Mouse (Mus musculus): ENCODE measurements around the gene Retreg1. TPM values are rescaled to one million over a fixed set of nuclear protein-coding genes. Genes with fewer than 3 reads are reported as not detected.

The Retreg1 gene
- polyA plus RNA-seq, 1 experiment from 2014 or later, result 2.9 TPM

GRCm38 (mm10) chr15:25842462-25843085, 406 bp upstream of the Retreg1 start:
- Histone ChIP-seq H3K4me3 (ENCODE audit: low read depth, low read length) (peak overlapping the region; percentile 69), H3K4me2 (ENCODE audit: low read depth, severe bottlenecking) (peak overlapping the region; percentile 96), H3K36me3 (ENCODE audit: control insufficient read depth, insufficient read depth, low read length) (no peaks in the 10 kb centered on the region), H3K9me3 (ENCODE audit: control insufficient read depth, low read length) (no peaks in the 10 kb centered on the region), H3K4me1 (ENCODE audit: control insufficient read depth, insufficient read depth, low read length) (0 out of 2 replicates have a peak, but pooled peaks cover 5% of the 10 kb centered on the region), H3K27me3 (ENCODE audit: control insufficient read depth, insufficient read depth, low read length) (peaks cover 13% of the 10 kb centered on the region), H3K9ac (ENCODE audit: low read length) (peak overlapping the region; percentile 67), H3K27ac (replicated peaks; ENCODE audit: low read depth, low read length) (no peak overlapping the region)
- 0 out of 2 replicates have a peak, but pooled peaks have one; percentile 2 for ATAC-seq (ENCODE audit: insufficient number of reproducible peaks, low FRiP score, low TSS enrichment, low read depth)
- peak; percentile 27 for DNase-seq (ENCODE audit: low spot score)
- WGBS, result 15% methylated on average over 16 of the region's 16 CpGs

GRCm38 (mm10) chr15:25844013-25844570, 1.1 kb downstream of the Retreg1 start:
- Histone ChIP-seq H3K27me3 (ENCODE audit: control insufficient read depth, insufficient read depth, low read length) (peaks cover 13% of the 10 kb centered on the region), H3K9me3 (ENCODE audit: control insufficient read depth, low read length) (no peaks in the 10 kb centered on the region), H3K27ac (replicated peaks; ENCODE audit: low read depth, low read length) (no peak overlapping the region), H3K4me2 (ENCODE audit: low read depth, severe bottlenecking) (peak overlapping the region; percentile 96), H3K4me3 (ENCODE audit: low read depth, low read length) (peak overlapping the region; percentile 69), H3K4me1 (ENCODE audit: control insufficient read depth, insufficient read depth, low read length) (0 out of 2 replicates have a peak, but pooled peaks cover 5% of the 10 kb centered on the region), H3K9ac (ENCODE audit: low read length) (no peak overlapping the region), H3K36me3 (ENCODE audit: control insufficient read depth, insufficient read depth, low read length) (no peaks in the 10 kb centered on the region)
- 9% methylated on average over 11 of the region's 11 CpGs for WGBS
- no peak for ATAC-seq (ENCODE audit: insufficient number of reproducible peaks, low FRiP score, low TSS enrichment, low read depth)
- DNase-seq (ENCODE audit: low spot score), result no peak

- Histone ChIP-seq H3K9ac (ENCODE audit: low read length) (no peak overlapping the region), H3K4me2 (ENCODE audit: low read depth, severe bottlenecking) (no peak overlapping the region), H3K27me3 (ENCODE audit: control insufficient read depth, insufficient read depth, low read length) (peaks cover 13% of the 10 kb centered on the region), H3K4me1 (ENCODE audit: control insufficient read depth, insufficient read depth, low read length) (0 out of 2 replicates have a peak, but pooled peaks cover 5% of the 10 kb centered on the region), H3K9me3 (ENCODE audit: control insufficient read depth, low read length) (no peaks in the 10 kb centered on the region), H3K36me3 (ENCODE audit: control insufficient read depth, insufficient read depth, low read length) (no peaks in the 10 kb centered on the region), H3K4me3 (ENCODE audit: low read depth, low read length) (no peak overlapping the region), H3K27ac (replicated peaks; ENCODE audit: low read depth, low read length) (no peak overlapping the region)
- no peak for ATAC-seq (ENCODE audit: insufficient number of reproducible peaks, low FRiP score, low TSS enrichment, low read depth)
- WGBS, result 50% methylated on average over 4 of the region's 4 CpGs
- no peak for DNase-seq (ENCODE audit: low spot score)
Observed at GRCm38 (mm10) chr15:25844771-25845170, 1.8 kb downstream of the Retreg1 start.

- WGBS, result 80% methylated on average over 1 of the region's 1 CpGs
- Histone ChIP-seq H3K4me1 (ENCODE audit: control insufficient read depth, insufficient read depth, low read length) (0 out of 2 replicates have a peak, but pooled peaks cover 5% of the 10 kb centered on the region), H3K9ac (ENCODE audit: low read length) (no peak overlapping the region), H3K27ac (replicated peaks; ENCODE audit: low read depth, low read length) (no peak overlapping the region), H3K4me3 (ENCODE audit: low read depth, low read length) (no peak overlapping the region), H3K27me3 (ENCODE audit: control insufficient read depth, insufficient read depth, low read length) (peaks cover 4% of the 10 kb centered on the region; the same call in 1 of the 2 replicates), H3K4me2 (ENCODE audit: low read depth, severe bottlenecking) (no peak overlapping the region), H3K36me3 (ENCODE audit: control insufficient read depth, insufficient read depth, low read length) (no peaks in the 10 kb centered on the region), H3K9me3 (ENCODE audit: control insufficient read depth, low read length) (no peaks in the 10 kb centered on the region)
- DNase-seq (ENCODE audit: low spot score) (no peak), ATAC-seq (ENCODE audit: insufficient number of reproducible peaks, low FRiP score, low TSS enrichment, low read depth) (no peak)
Observed at GRCm38 (mm10) chr15:25847576-25848168, 4.7 kb downstream of the Retreg1 start.

GRCm38 (mm10) chr15:25850552-25850951, 7.6 kb downstream of the Retreg1 start:
- Histone ChIP-seq H3K9me3 (ENCODE audit: control insufficient read depth, low read length) (no peaks in the 10 kb centered on the region), H3K4me1 (ENCODE audit: control insufficient read depth, insufficient read depth, low read length) (peaks cover 6% of the 10 kb centered on the region; the same call in 1 of the 2 replicates), H3K4me3 (ENCODE audit: low read depth, low read length) (no peak overlapping the region), H3K4me2 (ENCODE audit: low read depth, severe bottlenecking) (no peak overlapping the region), H3K27ac (replicated peaks; ENCODE audit: low read depth, low read length) (no peak overlapping the region), H3K36me3 (ENCODE audit: control insufficient read depth, insufficient read depth, low read length) (no peaks in the 10 kb centered on the region), H3K27me3 (ENCODE audit: control insufficient read depth, insufficient read depth, low read length) (no peaks in the 10 kb centered on the region), H3K9ac (ENCODE audit: low read length) (no peak overlapping the region)
- DNase-seq (ENCODE audit: low spot score) (no peak), ATAC-seq (ENCODE audit: insufficient number of reproducible peaks, low FRiP score, low TSS enrichment, low read depth) (no peak)
- WGBS, result 78% methylated on average over 11 of the region's 11 CpGs

GRCm38 (mm10) chr15:25854270-25854904, 11.4 kb downstream of the Retreg1 start:
- Histone ChIP-seq H3K36me3 (ENCODE audit: control insufficient read depth, insufficient read depth, low read length) (no peaks in the 10 kb centered on the region), H3K27me3 (ENCODE audit: control insufficient read depth, insufficient read depth, low read length) (no peaks in the 10 kb centered on the region), H3K9me3 (ENCODE audit: control insufficient read depth, low read length) (no peaks in the 10 kb centered on the region), H3K4me3 (ENCODE audit: low read depth, low read length) (no peak overlapping the region), H3K27ac (replicated peaks; ENCODE audit: low read depth, low read length) (no peak overlapping the region), H3K4me1 (ENCODE audit: control insufficient read depth, insufficient read depth, low read length) (peaks cover 6% of the 10 kb centered on the region; the same call in 1 of the 2 replicates), H3K4me2 (ENCODE audit: low read depth, severe bottlenecking) (no peak overlapping the region), H3K9ac (ENCODE audit: low read length) (no peak overlapping the region)
- ATAC-seq (ENCODE audit: insufficient number of reproducible peaks, low FRiP score, low TSS enrichment, low read depth) (no peak), DNase-seq (ENCODE audit: low spot score) (no peak)
- 70% methylated on average over 18 of the region's 18 CpGs for WGBS

- H3K9me3 ChIP-seq (ENCODE audit: control insufficient read depth, low read length), result no peaks in the 10 kb centered on the region
- no peak overlapping the region for H3K4me3 ChIP-seq (ENCODE audit: low read depth, low read length)
- H3K4me1 ChIP-seq (ENCODE audit: control insufficient read depth, insufficient read depth, low read length), result peaks cover 6% of the 10 kb centered on the region; the same call in 1 of the 2 replicates
- DNase-seq (ENCODE audit: low spot score) (no peak), ATAC-seq (ENCODE audit: insufficient number of reproducible peaks, low FRiP score, low TSS enrichment, low read depth) (no peak)
- H3K27me3 ChIP-seq (ENCODE audit: control insufficient read depth, insufficient read depth, low read length), result no peaks in the 10 kb centered on the region
- no peak overlapping the region for H3K4me2 ChIP-seq (ENCODE audit: low read depth, severe bottlenecking)
- no peak overlapping the region for H3K27ac ChIP-seq (replicated peaks; ENCODE audit: low read depth, low read length)
- H3K9ac ChIP-seq (ENCODE audit: low read length), result no peak overlapping the region
- H3K36me3 ChIP-seq (ENCODE audit: control insufficient read depth, insufficient read depth, low read length), result no peaks in the 10 kb centered on the region
- 62% methylated on average over 10 of the region's 12 CpGs for WGBS
Observed at GRCm38 (mm10) chr15:25858611-25859058, 15.7 kb downstream of the Retreg1 start.

GRCm38 (mm10) chr15:25859469-25859868, 16.5 kb downstream of the Retreg1 start:
- 66% methylated on average over 3 of the region's 3 CpGs for WGBS
- no peak for DNase-seq (ENCODE audit: low spot score)

More at GRCm38 (mm10) chr15:25859469-25859868, 16.5 kb downstream of the Retreg1 start:
- ATAC-seq (ENCODE audit: insufficient number of reproducible peaks, low FRiP score, low TSS enrichment, low read depth), result no peak
- Histone ChIP-seq H3K9ac (ENCODE audit: low read length) (no peak overlapping the region), H3K27me3 (ENCODE audit: control insufficient read depth, insufficient read depth, low read length) (no peaks in the 10 kb centered on the region), H3K4me3 (ENCODE audit: low read depth, low read length) (no peak overlapping the region), H3K9me3 (ENCODE audit: control insufficient read depth, low read length) (no peaks in the 10 kb centered on the region), H3K27ac (replicated peaks; ENCODE audit: low read depth, low read length) (no peak overlapping the region), H3K36me3 (ENCODE audit: control insufficient read depth, insufficient read depth, low read length) (no peaks in the 10 kb centered on the region), H3K4me2 (ENCODE audit: low read depth, severe bottlenecking) (no peak overlapping the region), H3K4me1 (ENCODE audit: control insufficient read depth, insufficient read depth, low read length) (peaks cover 6% of the 10 kb centered on the region; the same call in 1 of the 2 replicates)

Measured in limb, embryonic 11.5 days (tissue).